Mouse (Mus musculus): ENCODE measurements at regions not wholly inside any gene's neighbourhood (a gene's known extent, or its start where the extent isn't known, plus 50 kb on each side); places are given as distances from the start of the nearest gene placed in this dataset.

GRCm38 (mm10) chr4:125356441-125356840 is 134.1 kb upstream of the Grik3 start:
- DNase-seq (ENCODE audit: extremely low spot score in 1 of 2, low spot score in 1 of 2) = peak; percentile 36 to 47

DNA sequence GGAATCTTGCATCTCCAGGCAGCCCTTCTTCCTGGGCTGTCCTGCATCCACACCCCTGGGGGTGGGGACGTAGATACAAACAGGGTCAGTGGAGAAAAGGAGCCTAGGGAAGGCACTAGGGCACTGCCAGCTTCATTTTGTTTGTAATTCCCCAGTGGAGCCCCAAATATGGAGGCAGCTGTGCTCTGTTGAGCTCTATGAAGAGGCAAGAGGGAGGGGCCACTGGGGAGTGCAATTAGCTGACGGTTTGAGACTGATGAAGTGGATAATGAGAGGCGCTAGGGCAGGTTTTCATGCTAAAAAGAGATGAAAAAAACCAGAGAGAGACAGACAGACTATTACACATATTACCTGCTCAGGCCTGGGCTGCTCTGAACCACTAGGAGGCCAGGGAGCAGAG is 135.8 kb upstream of the Grik3 start:
- DNase-seq (ENCODE audit: extremely low spot score in 1 of 2, low spot score in 1 of 2) = no peak

GRCm38 (mm10) chr4:125350056-125350455 is 140.4 kb upstream of the Grik3 start:
- no peak for DNase-seq (ENCODE audit: extremely low spot score in 1 of 2, low spot score in 1 of 2)

DNA sequence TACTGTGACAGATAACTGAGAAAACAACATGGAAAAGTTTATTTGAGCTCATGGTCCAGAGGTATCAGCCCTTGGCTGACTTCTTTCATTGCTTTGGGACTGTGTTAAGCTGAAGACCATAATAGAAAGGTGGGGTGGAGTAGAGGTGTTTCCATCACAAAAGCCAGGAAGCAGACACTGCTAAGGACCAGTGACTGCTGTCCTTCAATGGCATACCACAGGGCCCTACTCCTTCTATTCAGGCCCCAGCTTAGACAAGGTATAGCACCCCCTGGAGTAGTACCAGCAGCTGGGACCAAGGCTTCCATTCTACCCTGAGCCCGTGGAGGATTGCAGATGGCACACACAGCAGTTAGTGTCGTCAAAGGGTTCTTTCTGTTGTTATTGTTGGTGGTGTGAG is 151.4 kb upstream of the Grik3 start:
- DNase-seq (ENCODE audit: extremely low spot score in 1 of 2, low spot score in 1 of 2) = no peak

DNA sequence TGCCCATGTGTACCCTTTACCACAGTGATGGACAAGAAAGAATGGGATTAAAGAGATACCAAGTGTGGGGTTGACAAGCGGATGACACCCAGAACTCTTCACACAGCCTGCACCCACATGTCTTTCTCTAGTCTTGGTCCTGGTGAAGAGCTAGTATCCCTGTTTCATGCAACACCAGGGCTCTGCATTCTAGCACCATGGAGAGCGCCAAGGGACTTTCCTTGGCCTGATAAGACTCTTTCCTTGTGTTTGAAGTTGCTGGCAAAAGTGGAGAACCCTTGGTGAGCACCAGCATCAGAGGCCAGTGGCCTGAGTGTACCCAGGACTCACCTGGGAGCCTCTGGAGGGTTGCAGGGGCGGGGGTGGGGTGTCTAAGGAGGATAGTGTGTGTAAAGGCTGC is 161.7 kb upstream of the Grik3 start:
- DNase-seq (ENCODE audit: extremely low spot score in 1 of 2, low spot score in 1 of 2) = no peak

GRCm38 (mm10) chr4:125324495-125324894 is 166.0 kb upstream of the Grik3 start:
- DNase-seq (ENCODE audit: extremely low spot score in 1 of 2, low spot score in 1 of 2) = no peak

GRCm38 (mm10) chr4:125319343-125319742 is 171.2 kb upstream of the Grik3 start:
- DNase-seq (ENCODE audit: extremely low spot score in 1 of 2, low spot score in 1 of 2) = no peak

- DNase-seq (ENCODE audit: extremely low spot score in 1 of 2, low spot score in 1 of 2) = no peak
These were observed 172.2 kb upstream of the Grik3 start for GRCm38 (mm10) chr4:125318293-125318692.

- no peak for DNase-seq (ENCODE audit: extremely low spot score in 1 of 2, low spot score in 1 of 2)
These were observed 173.6 kb upstream of the Grik3 start for GRCm38 (mm10) chr4:125316876-125317275.

GRCm38 (mm10) chr4:125315818-125316217 is 174.7 kb upstream of the Grik3 start:
- peak; percentile 39 to 46 for DNase-seq (ENCODE audit: extremely low spot score in 1 of 2, low spot score in 1 of 2)

- DNase-seq (ENCODE audit: extremely low spot score in 1 of 2, low spot score in 1 of 2) = no peak
These were observed 176.6 kb upstream of the Grik3 start for GRCm38 (mm10) chr4:125313892-125314291.

GRCm38 (mm10) chr4:125313252-125313651 is 177.2 kb upstream of the Grik3 start:
- no peak for DNase-seq (ENCODE audit: extremely low spot score in 1 of 2, low spot score in 1 of 2)

- DNase-seq (ENCODE audit: extremely low spot score in 1 of 2, low spot score in 1 of 2) = no peak
These were observed 180.5 kb upstream of the Zc3h12a start for GRCm38 (mm10) chr4:125308171-125308570.

- DNase-seq (ENCODE audit: extremely low spot score in 1 of 2, low spot score in 1 of 2) = no peak
These were observed 178.1 kb upstream of the Zc3h12a start for GRCm38 (mm10) chr4:125305766-125306165.

DNA sequence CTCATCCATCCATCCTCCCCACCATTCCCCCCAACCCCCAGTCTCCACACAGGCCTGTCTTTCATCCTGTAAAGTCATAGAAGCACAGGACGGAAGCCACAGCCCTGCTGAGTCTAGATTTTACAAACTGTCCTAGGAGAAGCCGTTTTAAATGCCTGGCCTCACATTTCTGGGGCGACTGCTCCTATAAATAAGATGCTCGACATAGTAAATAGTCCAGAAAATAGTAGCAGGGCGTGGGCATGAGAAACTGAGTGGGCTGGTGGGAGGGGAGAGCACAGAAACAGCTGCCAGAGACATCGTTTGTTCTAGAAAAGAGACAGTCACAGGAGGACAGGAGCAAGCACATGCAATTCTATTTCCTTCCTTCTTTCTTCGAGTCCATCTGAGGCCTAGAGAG is 175.0 kb upstream of the Zc3h12a start:
- no peak for DNase-seq (ENCODE audit: extremely low spot score in 1 of 2, low spot score in 1 of 2)

DNA sequence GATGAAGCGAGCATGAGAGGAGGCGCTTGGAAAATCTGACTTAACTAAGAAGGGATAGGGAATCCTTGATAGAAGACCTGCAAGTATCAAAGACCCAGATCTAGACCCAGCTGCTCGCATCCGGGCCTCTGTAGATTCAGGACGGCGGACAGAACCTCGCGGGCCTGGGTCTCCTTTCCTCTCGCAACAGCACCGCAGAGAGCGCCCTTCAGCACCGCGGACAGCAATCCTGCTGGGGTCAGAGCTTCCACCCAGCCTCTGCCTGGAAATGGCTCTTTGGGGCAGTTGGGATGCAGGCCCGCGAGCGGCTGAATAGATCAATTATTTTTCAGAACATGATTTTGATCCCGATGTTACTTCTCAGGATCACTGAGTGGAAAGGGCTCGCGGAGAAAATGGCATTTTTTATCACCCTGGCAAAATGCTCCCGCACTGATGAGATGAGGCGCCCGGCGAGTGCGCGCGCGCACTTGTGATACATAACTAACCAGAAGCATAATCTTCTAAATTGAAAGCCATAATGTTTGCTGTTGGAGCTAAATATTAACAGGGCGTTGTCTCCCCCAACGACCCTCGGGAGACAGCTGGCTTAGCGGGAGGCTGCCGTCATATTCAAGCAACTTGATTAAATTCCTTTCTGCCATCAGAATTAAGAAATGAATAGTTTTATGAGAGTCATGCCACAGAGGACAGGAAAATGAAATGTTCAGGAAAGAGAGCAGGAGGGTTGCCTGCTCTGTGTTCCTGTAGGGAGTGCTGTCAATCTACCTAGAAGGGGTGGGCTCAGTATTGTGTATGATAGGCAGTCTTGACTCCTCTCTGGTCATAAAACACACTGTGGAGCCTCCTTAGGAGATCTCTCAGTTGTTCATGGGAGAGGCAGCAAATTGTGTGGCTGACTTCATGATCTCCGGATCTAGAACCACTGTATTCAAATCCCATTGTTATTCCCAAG is 173.1 kb upstream of the Zc3h12a start:
- peak in 1 of 2 experiments; percentile 58 for DNase-seq (ENCODE audit: extremely low spot score in 1 of 2, low spot score in 1 of 2)

- DNase-seq (ENCODE audit: extremely low spot score in 1 of 2, low spot score in 1 of 2) = no peak
These were observed 163.1 kb upstream of the Zc3h12a start for GRCm38 (mm10) chr4:125290761-125291160.

GRCm38 (mm10) chr4:125289709-125290108 is 162.1 kb upstream of the Zc3h12a start:
- DNase-seq (ENCODE audit: extremely low spot score in 1 of 2, low spot score in 1 of 2) = no peak

GRCm38 (mm10) chr4:125289031-125289449 is 161.4 kb upstream of the Zc3h12a start:
- DNase-seq (ENCODE audit: extremely low spot score in 1 of 2, low spot score in 1 of 2) = no peak

- no peak for DNase-seq (ENCODE audit: extremely low spot score in 1 of 2, low spot score in 1 of 2)
These were observed 155.3 kb upstream of the Zc3h12a start for GRCm38 (mm10) chr4:125282974-125283319.

- peak; percentile 54 to 69 for DNase-seq (ENCODE audit: extremely low spot score in 1 of 2, low spot score in 1 of 2)
These were observed 154.7 kb upstream of the Zc3h12a start for GRCm38 (mm10) chr4:125282154-125282973.

Measured in layer of hippocampus, postnatal 25 days (tissue).